Mouse (Mus musculus): ENCODE measurements at regions not wholly inside any gene's neighbourhood (a gene's known extent, or its start where the extent isn't known, plus 50 kb on each side); places are given as distances from the start of the nearest gene placed in this dataset.

DNA sequence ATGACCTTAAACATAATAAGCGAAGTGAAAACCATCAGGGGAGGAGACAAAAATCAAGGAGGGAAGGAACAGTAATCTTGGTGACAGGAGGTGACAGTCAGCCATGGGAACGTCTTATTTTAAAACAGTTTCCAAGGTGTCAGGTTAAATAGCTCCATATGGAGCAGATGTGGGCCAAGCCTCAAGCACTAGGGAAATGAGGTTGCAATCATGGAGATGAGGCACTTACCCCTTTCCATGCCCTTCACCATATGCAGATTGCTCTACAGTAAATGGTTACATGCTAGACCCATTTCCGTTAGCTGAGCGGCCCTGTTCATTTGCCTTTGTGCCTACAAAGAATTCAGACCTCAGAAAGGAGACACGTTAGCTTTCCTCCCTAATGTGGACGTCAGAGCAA, 204.8 kb upstream of the Gm6793 start:
- H3K79me2 ChIP-seq (ENCODE audit: control insufficient read depth, insufficient read depth, low read length, poor library complexity): no peaks in the 10 kb centered on the region
- no peak overlapping the region for H3K9ac ChIP-seq (ENCODE audit: control insufficient read depth, low read depth, low read length, poor library complexity, severe bottlenecking)
- TF ChIP-seq ZKSCAN1 (IDR thresholded peaks at IDR 0.05; ENCODE audit: low read depth, low read length): no peak
- TF ChIP-seq ZC3H11A (IDR thresholded peaks at IDR 0.05; ENCODE audit: low read depth, low read length): no peak
- no peak for TF ChIP-seq POLR2A (IDR thresholded peaks at IDR 0.05; ENCODE audit: control insufficient read depth in 1 of 2, insufficient read depth in 1 of 2, low read depth in 1 of 2, low read length in 2 of 2, poor library complexity in 1 of 2)
- no peak for TF ChIP-seq TAL1 (IDR thresholded peaks at IDR 0.05; ENCODE audit: low read length)
- TF ChIP-seq HCFC1 (IDR thresholded peaks at IDR 0.05; ENCODE audit: low read depth, low read length): no peak
- TF ChIP-seq USF2 (IDR thresholded peaks at IDR 0.05; ENCODE audit: borderline replicate concordance in 1 of 2, insufficient read depth in 1 of 2, low read depth in 1 of 2, low read length in 2 of 2): no peak
- no peak for TF ChIP-seq TBP (IDR thresholded peaks at IDR 0.05; ENCODE audit: low read depth, low read length)
- no peak for TF ChIP-seq MYB (IDR thresholded peaks at IDR 0.05; ENCODE audit: low read depth, low read length)
- no peak for TF ChIP-seq CTCF (IDR thresholded peaks at IDR 0.05 in 2 of 3, conservative IDR thresholded peaks at IDR 0.05 in 1 of 3; ENCODE audit: control insufficient read depth in 1 of 3, insufficient read depth in 1 of 3, low read depth in 2 of 3, low read length in 3 of 3, poor library complexity in 1 of 3, severe bottlenecking in 1 of 3)
- TF ChIP-seq BHLHE40 (IDR thresholded peaks at IDR 0.05; ENCODE audit: borderline replicate concordance, low read depth, low read length): no peak
- no peak for TF ChIP-seq RAD21 (IDR thresholded peaks at IDR 0.05; ENCODE audit: low read depth, low read length)
- no peak for TF ChIP-seq E2F4 (IDR thresholded peaks at IDR 0.05; ENCODE audit: borderline replicate concordance, low read depth, low read length)
- TF ChIP-seq MAZ (IDR thresholded peaks at IDR 0.05; ENCODE audit: low read depth, low read length): no peak
- no peak for TF ChIP-seq ELF1 (IDR thresholded peaks at IDR 0.05; ENCODE audit: low read depth, low read length)
- no peak for TF ChIP-seq EP300 (IDR thresholded peaks at IDR 0.05; ENCODE audit: low read depth in 1 of 2, low read length in 2 of 2)
- TF ChIP-seq NELFE (IDR thresholded peaks at IDR 0.05; ENCODE audit: low read depth, low read length): no peak
- TF ChIP-seq SIN3A (IDR thresholded peaks at IDR 0.05; ENCODE audit: low read length): no peak
- DNase-seq (ENCODE audit: low read depth, low spot score): no peak
- no peaks in the 10 kb centered on the region for H3K36me3 ChIP-seq (ENCODE audit: control insufficient read depth in 1 of 2, insufficient read depth in 2 of 2, low read length in 2 of 2)
- H3K27ac ChIP-seq (ENCODE audit: control insufficient read depth, low read depth, low read length): no peak overlapping the region
- no peaks in the 10 kb centered on the region for H3K4me1 ChIP-seq (ENCODE audit: control insufficient read depth in 1 of 2, insufficient read depth in 2 of 2, low read length in 2 of 2)
- H3K9me3 ChIP-seq (replicated peaks; ENCODE audit: insufficient read depth, low read length): no peaks in the 10 kb centered on the region
- H3K4me3 ChIP-seq (ENCODE audit: control insufficient read depth in 1 of 2, insufficient read depth in 1 of 2, low read depth in 2 of 2, low read length in 2 of 2): no peak overlapping the region
- H3K27me3 ChIP-seq (ENCODE audit: control insufficient read depth in 1 of 2, insufficient read depth in 2 of 2, low read length in 2 of 2): no peaks in the 10 kb centered on the region

GRCm38 (mm10) chr8:112212170-112212569, 197.3 kb upstream of the Gm6793 start:
- H3K9me3 ChIP-seq (replicated peaks; ENCODE audit: insufficient read depth, low read length): no peaks in the 10 kb centered on the region
- H3K79me2 ChIP-seq (ENCODE audit: control insufficient read depth, insufficient read depth, low read length, poor library complexity): no peaks in the 10 kb centered on the region
- no peak overlapping the region for H3K9ac ChIP-seq (ENCODE audit: control insufficient read depth, low read depth, low read length, poor library complexity, severe bottlenecking)
- no peak for DNase-seq (ENCODE audit: low read depth, low spot score)
- H3K27me3 ChIP-seq (ENCODE audit: control insufficient read depth in 1 of 2, insufficient read depth in 2 of 2, low read length in 2 of 2): no peaks in the 10 kb centered on the region
- no peak for TF ChIP-seq ZNF384 (IDR thresholded peaks at IDR 0.05; ENCODE audit: low read depth, low read length)
- TF ChIP-seq NRF1 (IDR thresholded peaks at IDR 0.05; ENCODE audit: insufficient read depth, low read depth, low read length, poor library complexity, severe bottlenecking): no peak
- H3K36me3 ChIP-seq (ENCODE audit: control insufficient read depth in 1 of 2, insufficient read depth in 2 of 2, low read length in 2 of 2): no peaks in the 10 kb centered on the region
- no peak overlapping the region for H3K27ac ChIP-seq (ENCODE audit: control insufficient read depth, low read depth, low read length)
- no peak overlapping the region for H3K4me3 ChIP-seq (ENCODE audit: control insufficient read depth in 1 of 2, insufficient read depth in 1 of 2, low read depth in 2 of 2, low read length in 2 of 2)
- no peaks in the 10 kb centered on the region for H3K4me1 ChIP-seq (ENCODE audit: control insufficient read depth in 1 of 2, insufficient read depth in 2 of 2, low read length in 2 of 2)
